Mouse (Mus musculus): ENCODE measurements around the gene Ina. TPM values are rescaled to one million over a fixed set of nuclear protein-coding genes. Genes with fewer than 3 reads are reported as not detected.

Ina gene
- total RNA-seq, 2 experiments from 2014 or later = not detected

- no peak for DNase-seq
Observed at GRCm38 (mm10) chr19:47014159-47014446, 395 bp upstream of the Ina start.

GRCm38 (mm10) chr19:47015396-47015795 lies 898 bp downstream of the Ina start:
- no peak for DNase-seq

- DNase-seq = no peak
Observed at GRCm38 (mm10) chr19:47015965-47016364, 1.5 kb downstream of the Ina start.

- peak; percentile 56 to 87 for DNase-seq
Observed at GRCm38 (mm10) chr19:47016487-47016886, 2.0 kb downstream of the Ina start.

GRCm38 (mm10) chr19:47017831-47018230 lies 3.3 kb downstream of the Ina start:
- no peak for DNase-seq

- DNase-seq = no peak
Observed at GRCm38 (mm10) chr19:47018330-47018729, 3.8 kb downstream of the Ina start.

- no peak for DNase-seq
Observed at GRCm38 (mm10) chr19:47019326-47019725, 4.8 kb downstream of the Ina start.

- DNase-seq = no peak
Observed at GRCm38 (mm10) chr19:47022709-47023108, 8.2 kb downstream of the Ina start.

GRCm38 (mm10) chr19:47023546-47023945 lies 9.0 kb downstream of the Ina start:
- DNase-seq = no peak

- no peak for DNase-seq
Observed at GRCm38 (mm10) chr19:47024954-47025353, 10.5 kb downstream of the Ina start.

- no peak for DNase-seq
Observed at GRCm38 (mm10) chr19:47026513-47026912, 12.0 kb downstream of the Ina start.

- no peak for DNase-seq
Observed at GRCm38 (mm10) chr19:47029796-47030195, 15.3 kb downstream of the Ina start.

GRCm38 (mm10) chr19:47031770-47032169 lies 17.3 kb downstream of the Ina start:
- DNase-seq = no peak

- DNase-seq = no peak
Observed at GRCm38 (mm10) chr19:47034916-47035315, 20.4 kb downstream of the Ina start.

GRCm38 (mm10) chr19:47036596-47036995 lies 22.1 kb downstream of the Ina start:
- no peak for DNase-seq

GRCm38 (mm10) chr19:47040720-47041473 lies 26.4 kb downstream of the Ina start:
- peak; percentile 9 for DNase-seq

- peak in 1 of 2 experiments; percentile 30 for DNase-seq
Observed at GRCm38 (mm10) chr19:47043608-47044007, 29.1 kb downstream of the Ina start.

- DNase-seq = no peak
Observed at GRCm38 (mm10) chr19:47046343-47046742, 31.8 kb downstream of the Ina start.

GRCm38 (mm10) chr19:47047236-47047833 lies 32.8 kb downstream of the Ina start:
- DNase-seq = no peak

- DNase-seq = no peak
Observed at GRCm38 (mm10) chr19:47049061-47049460, 34.6 kb downstream of the Ina start.

GRCm38 (mm10) chr19:47049840-47050239 lies 35.3 kb downstream of the Ina start:
- DNase-seq = no peak

GRCm38 (mm10) chr19:47050271-47051032 lies 36.0 kb downstream of the Ina start, which contains the start of gene Pcgf6:
Gene Pcgf6 (minus strand): TSS chr19:47050906.
- DNase-seq = peak; percentile 76 to 78

- no peak for DNase-seq
Observed at GRCm38 (mm10) chr19:47052927-47053326, 38.4 kb downstream of the Ina start.
